In genomic region chr12:72324210-72324871, GRCm38 (mm10) we compare ENCODE assay signal across 28 mouse cellular contexts.
DNase-seq lines count a peak whose midpoint lies in the region; ATAC-seq and TF ChIP-seq lines count a peak whose summit lies in the region.
"Had no signal": no experiment of that assay in that cellular context is flagged by ENCODE, and none has a peak within 500 bp of the region (broad histone marks: within the 10 kb centered on the region; RNA-seq: fewer than 3 reads in every experiment).

No protein-coding gene starts in this region.

- no peak for TF ChIP-seq CTCF in lung, embryonic 14.5 days (IDR thresholded peaks at IDR 0.05; ENCODE audit: low read depth)

- no peaks in the 10 kb centered on the region for H3K36me3 ChIP-seq in embryonic facial prominence, embryonic 14.5 days (ENCODE audit: control insufficient read depth, insufficient read depth, low read length)
- no peaks in the 10 kb centered on the region for H3K36me3 ChIP-seq in embryonic facial prominence, embryonic 10.5 days (replicated peaks)
- H3K36me3 ChIP-seq in lung, embryonic 14.5 days (ENCODE audit: insufficient read depth): no peaks in the 10 kb centered on the region
- H3K36me3 ChIP-seq: G1E; heart, embryonic 10.5 days; heart, embryonic 15.5 days; hindbrain, embryonic 13.5 days; kidney, embryonic 15.5 days; midbrain, embryonic 13.5 days had no signal

- no peak overlapping the region for H3K4me3 ChIP-seq in embryonic facial prominence, embryonic 14.5 days (ENCODE audit: low read depth, low read length)
- no peak overlapping the region for H3K4me3 ChIP-seq in embryonic facial prominence, embryonic 10.5 days
- H3K4me3 ChIP-seq in lung, embryonic 14.5 days (ENCODE audit: low read depth, low read length): no peak overlapping the region
- H3K4me3 ChIP-seq: forebrain, embryonic 13.5 days; heart, embryonic 10.5 days; heart, embryonic 15.5 days; hindbrain, embryonic 13.5 days; kidney, embryonic 15.5 days; midbrain, embryonic 13.5 days had no signal

- H3K4me1 ChIP-seq in embryonic facial prominence, embryonic 14.5 days (ENCODE audit: control insufficient read depth, insufficient read depth, low read length): no peaks in the 10 kb centered on the region
- H3K4me1 ChIP-seq in embryonic facial prominence, embryonic 10.5 days: peaks cover 11% of the 10 kb centered on the region
- H3K4me1 ChIP-seq in lung, embryonic 14.5 days (ENCODE audit: insufficient read depth): 0 out of 2 replicates have a peak, but pooled peaks cover 4% of the 10 kb centered on the region
- H3K4me1 ChIP-seq: heart, embryonic 15.5 days; midbrain, embryonic 13.5 days had no signal

- no peak for ATAC-seq in embryonic facial prominence, embryonic 14.5 days (ENCODE audit: low read depth)
- ATAC-seq in lung, embryonic 14.5 days (ENCODE audit: insufficient read depth): peak; percentile 92
- ATAC-seq: forebrain, embryonic 13.5 days; intestine, postnatal 0 days; midbrain, embryonic 13.5 days; Patski had no signal

- no peak overlapping the region for H3K9ac ChIP-seq in embryonic facial prominence, embryonic 14.5 days (ENCODE audit: low read depth, low read length)
- no peak overlapping the region for H3K9ac ChIP-seq in lung, embryonic 14.5 days
- H3K9ac ChIP-seq: forebrain, embryonic 13.5 days; heart, embryonic 15.5 days; hindbrain, embryonic 13.5 days; kidney, embryonic 15.5 days; liver, embryonic 14.5 days; midbrain, embryonic 13.5 days had no signal

- H3K9me3 ChIP-seq in embryonic facial prominence, embryonic 14.5 days (ENCODE audit: control insufficient read depth, low read length): no peaks in the 10 kb centered on the region
- no peaks in the 10 kb centered on the region for H3K9me3 ChIP-seq in embryonic facial prominence, embryonic 10.5 days
- H3K9me3 ChIP-seq in lung, embryonic 14.5 days (ENCODE audit: low read depth, low read length): no peaks in the 10 kb centered on the region
- H3K9me3 ChIP-seq: forebrain, embryonic 13.5 days; G1E; heart, embryonic 10.5 days; heart, embryonic 15.5 days; hindbrain, embryonic 13.5 days; kidney, embryonic 15.5 days; midbrain, embryonic 13.5 days had no signal

- WGBS in embryonic facial prominence, embryonic 14.5 days: 69% methylated on average over 10 of the region's 10 CpGs
- 79% methylated on average over 10 of the region's 10 CpGs for WGBS in embryonic facial prominence, embryonic 10.5 days
- WGBS in lung, embryonic 14.5 days: 49% methylated on average over 10 of the region's 10 CpGs

- DNase-seq in embryonic facial prominence, embryonic 14.5 days (ENCODE audit: low spot score): peak; percentile 36
- no peak for DNase-seq in embryonic facial prominence, embryonic 10.5 days (ENCODE audit: low spot score)
- DNase-seq in lung, embryonic 14.5 days: peak; percentile 72
- DNase-seq in lung, postnatal 14 days: no peak
- DNase-seq in 3T3-L1 (ENCODE audit: low read depth, low spot score): peak; percentile 64
- peak; percentile 5 for DNase-seq in lung, postnatal 36 days
- no peak for DNase-seq in layer of hippocampus, adult 8-10 months (ENCODE audit: low spot score in 2 of 2)
- no peak for DNase-seq in layer of hippocampus, postnatal 14 days (ENCODE audit: low spot score in 2 of 2)
- DNase-seq: adrenal gland, adult 2 months; adrenal gland, postnatal 36 days; cerebellum, adult 18-20 months; cerebellum, postnatal 10 days; gastrocnemius, postnatal 14 days; liver; spleen, adult 18-20 months; thymus, adult 2 months; thymus, postnatal 36 days had no signal

- no peaks in the 10 kb centered on the region for H3K27me3 ChIP-seq in embryonic facial prominence, embryonic 14.5 days (replicated peaks; ENCODE audit: control insufficient read depth, insufficient read depth, low read length)
- no peaks in the 10 kb centered on the region for H3K27me3 ChIP-seq in embryonic facial prominence, embryonic 10.5 days (replicated peaks; ENCODE audit: low read depth, poor library complexity, severe bottlenecking)
- H3K27me3 ChIP-seq in lung, embryonic 14.5 days (ENCODE audit: insufficient read depth, low read length): no peaks in the 10 kb centered on the region
- H3K27me3 ChIP-seq: forebrain, embryonic 13.5 days; heart, embryonic 15.5 days; hindbrain, embryonic 13.5 days; kidney, embryonic 15.5 days; midbrain, embryonic 13.5 days; Patski had no signal

- no peak overlapping the region for H3K27ac ChIP-seq in embryonic facial prominence, embryonic 14.5 days (replicated peaks; ENCODE audit: low read depth, low read length)
- no peak overlapping the region for H3K27ac ChIP-seq in embryonic facial prominence, embryonic 10.5 days (replicated peaks)
- no peak overlapping the region for H3K27ac ChIP-seq in lung, embryonic 14.5 days (ENCODE audit: low read depth)
- H3K27ac ChIP-seq: forebrain, embryonic 13.5 days; heart, embryonic 10.5 days; heart, embryonic 15.5 days; hindbrain, embryonic 13.5 days; kidney, embryonic 15.5 days; liver, embryonic 14.5 days; macrophage; midbrain, embryonic 13.5 days had no signal

- H3K4me2 ChIP-seq in embryonic facial prominence, embryonic 14.5 days (ENCODE audit: low read depth, low read length): no peak overlapping the region
- H3K4me2 ChIP-seq in lung, embryonic 14.5 days: no peak overlapping the region
- H3K4me2 ChIP-seq: forebrain, embryonic 13.5 days; heart, embryonic 15.5 days; hindbrain, embryonic 13.5 days; kidney, embryonic 15.5 days; midbrain, embryonic 13.5 days had no signal

Comparison
In these comparisons a context has a peak if more than half of its experiments do, and no peak if none do; other contexts are left out.
1. DNase-seq: peak in embryonic facial prominence, embryonic 14.5 days (single experiment), lung, embryonic 14.5 days (single experiment), 3T3-L1 (single experiment) and lung, postnatal 36 days (single experiment); none in embryonic facial prominence, embryonic 10.5 days (single experiment), lung, postnatal 14 days (single experiment), layer of hippocampus, adult 8-10 months (0 of 2) and layer of hippocampus, postnatal 14 days (0 of 2).